Mouse (Mus musculus) right cerebral cortex, postnatal 36 days (tissue): ENCODE measurements around the gene Lrp1.

Source experiments
- DNase-seq, 2 experiments: peaks; one replicate each; pipeline ENCODE4 v3.0.0; 2022; ENCODE audit warnings: low spot score in 2 of 2, mixed read lengths in 1 of 2

Gene Lrp1

DNA sequence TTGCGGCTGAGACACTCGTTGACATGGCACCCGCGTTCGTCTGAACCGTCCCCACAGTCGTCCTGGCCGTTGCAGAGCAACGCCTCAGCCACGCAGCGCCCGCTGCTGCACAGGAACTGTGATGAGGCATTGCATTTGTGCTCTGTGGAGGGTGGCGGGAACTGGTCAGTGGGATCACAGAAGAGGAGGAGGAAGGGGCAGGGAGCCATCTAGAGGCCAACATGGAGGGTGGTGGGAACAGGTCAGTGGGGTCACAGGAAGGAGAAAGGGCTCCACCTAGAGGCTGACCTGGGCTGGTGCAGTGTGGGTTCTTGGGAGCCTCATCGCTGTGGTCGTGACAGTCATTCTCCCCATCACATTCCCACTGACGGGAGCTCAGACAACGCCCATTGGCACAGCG is 65.2 kb downstream of the Lrp1 start:
- DNase-seq, result no peak

DNA sequence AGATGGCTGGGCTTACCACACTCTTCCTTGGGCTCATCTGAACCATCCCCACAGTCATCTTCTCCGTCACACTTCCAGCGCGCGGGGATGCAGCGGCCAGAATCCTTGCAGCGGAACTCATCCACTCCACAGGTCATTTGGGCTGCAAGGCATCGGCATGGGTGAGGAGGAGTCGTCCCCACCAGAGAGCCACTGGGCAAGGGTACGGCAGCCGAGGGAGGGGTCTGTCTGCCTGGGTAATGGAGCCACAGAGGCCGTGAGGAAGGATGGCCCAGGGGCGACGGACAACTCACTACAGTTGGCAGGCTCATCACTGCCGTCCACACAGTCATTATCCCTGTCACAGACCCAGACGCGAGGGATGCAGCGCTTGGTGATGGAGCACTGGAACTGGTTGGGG is 71.1 kb downstream of the Lrp1 start:
- DNase-seq, result no peak

DNA sequence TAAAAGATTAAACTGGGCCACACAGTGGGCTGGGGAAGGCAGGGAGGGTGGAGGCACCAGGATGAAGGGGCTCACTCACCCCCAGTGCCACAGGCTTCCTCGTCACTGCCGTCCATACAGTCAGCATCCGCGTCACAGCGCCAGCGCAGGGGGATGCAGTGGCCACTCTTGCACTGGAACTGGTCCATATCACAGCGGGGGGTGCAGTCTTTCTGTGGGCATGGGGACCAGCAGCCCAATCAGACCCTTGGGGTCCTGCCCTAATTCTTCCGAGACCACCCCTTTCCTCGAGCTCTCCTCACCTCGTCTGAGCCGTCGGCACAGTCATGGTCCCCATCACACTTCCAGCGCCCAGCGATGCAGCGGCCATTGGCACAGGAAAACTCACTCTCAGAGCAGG is 72.7 kb downstream of the Lrp1 start:
- DNase-seq, result no peak

DNA sequence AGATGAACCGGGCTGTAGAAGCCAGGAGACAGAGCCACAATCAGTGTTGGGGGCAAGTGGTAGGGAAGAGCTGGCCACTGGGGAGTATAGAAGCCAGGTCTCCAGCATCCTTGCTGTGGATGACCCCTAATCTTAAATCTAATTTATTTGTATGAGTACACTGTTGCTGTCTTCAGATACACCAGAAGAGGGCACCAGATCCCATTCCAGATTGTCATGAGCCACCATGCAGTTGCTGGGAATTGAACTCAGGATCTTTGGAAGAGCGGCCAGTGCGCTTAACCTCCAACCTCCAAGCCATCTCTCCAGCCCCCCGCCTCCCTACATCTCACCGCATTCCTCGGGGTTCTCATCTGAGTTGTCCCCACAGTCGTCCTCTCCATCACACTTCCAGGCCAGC is 74.4 kb downstream of the Lrp1 start:
- no peak for DNase-seq

DNA sequence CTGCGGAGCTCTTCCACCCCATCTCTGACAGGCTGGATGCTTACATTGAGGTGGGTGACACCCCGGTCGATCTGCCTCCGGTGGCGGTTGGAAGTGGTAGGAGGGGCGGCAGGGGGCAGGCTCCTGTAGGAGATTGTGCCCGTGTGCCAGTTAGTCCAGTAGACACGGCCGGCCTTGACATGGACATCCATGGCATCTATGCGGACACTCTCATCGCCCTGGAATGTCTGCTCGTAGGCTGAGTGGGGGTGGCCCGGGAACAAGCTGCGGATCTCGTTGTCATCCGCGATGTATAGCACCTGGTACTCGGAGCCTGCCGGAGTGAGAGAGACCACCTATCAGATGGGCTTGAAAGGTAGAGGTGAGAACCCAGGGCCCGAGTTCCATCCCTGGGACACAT is 76.6 kb downstream of the Lrp1 start:
- DNase-seq, result no peak

DNA sequence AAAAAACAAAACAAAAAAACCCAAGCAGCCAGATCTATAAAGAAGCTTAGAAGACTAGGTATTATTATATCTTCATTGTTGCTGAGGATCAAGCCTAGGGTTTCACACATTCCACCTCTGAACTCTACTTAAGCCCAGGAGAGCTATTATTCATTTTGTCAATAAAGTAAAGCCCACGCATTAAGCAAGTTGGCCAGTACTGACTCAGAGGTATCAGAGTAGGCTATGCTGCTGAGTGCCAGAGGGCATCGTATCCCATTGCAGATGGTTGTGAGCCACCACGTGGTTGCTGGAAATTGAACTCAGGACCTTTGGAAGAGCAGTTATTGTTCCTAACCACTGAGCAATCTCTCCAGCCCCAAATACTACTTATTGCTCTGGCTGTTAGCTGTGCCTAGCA is 77.0 kb downstream of the Lrp1 start:
- no peak for DNase-seq

DNA sequence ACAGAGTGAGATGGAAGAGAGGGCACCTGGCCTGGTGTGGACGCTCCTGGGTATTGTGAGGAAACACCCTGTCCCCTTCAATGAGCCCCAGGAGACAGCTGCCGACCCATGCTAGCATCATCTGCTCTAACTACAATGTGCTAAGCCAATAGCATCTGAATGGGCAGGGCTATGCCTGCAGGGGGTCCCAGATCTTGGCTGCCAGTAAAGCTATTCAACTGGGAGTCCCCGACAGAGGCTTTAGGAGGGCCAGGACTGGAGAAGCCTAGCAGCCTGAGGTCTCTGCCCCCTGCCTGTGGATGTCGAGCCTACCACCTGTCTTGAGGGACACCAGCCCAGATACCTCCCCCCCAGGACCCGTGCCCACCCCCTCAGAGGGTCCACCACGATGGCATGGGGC is 78.2 kb downstream of the Lrp1 start:
- DNase-seq, result no peak

DNA sequence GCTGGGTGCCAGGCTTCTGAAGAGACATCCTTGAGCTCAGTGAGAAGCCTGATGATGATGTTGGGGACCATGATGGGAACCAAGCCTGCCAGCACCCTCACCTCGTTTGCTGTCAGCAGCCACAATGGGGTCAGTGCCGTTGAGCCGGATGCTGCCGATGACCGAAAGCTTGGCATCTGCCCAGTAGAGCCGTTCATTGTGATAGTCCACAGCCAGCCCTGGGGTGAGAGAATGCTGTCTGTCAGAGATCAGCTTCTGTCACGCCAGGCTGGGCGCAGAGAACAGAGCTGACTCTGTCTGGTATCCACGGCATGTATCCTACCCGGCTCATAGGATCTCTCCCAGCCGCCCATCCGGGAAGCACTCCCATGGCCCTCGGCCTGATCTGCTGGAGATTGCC is 78.9 kb downstream of the Lrp1 start:
- no peak for DNase-seq

DNA sequence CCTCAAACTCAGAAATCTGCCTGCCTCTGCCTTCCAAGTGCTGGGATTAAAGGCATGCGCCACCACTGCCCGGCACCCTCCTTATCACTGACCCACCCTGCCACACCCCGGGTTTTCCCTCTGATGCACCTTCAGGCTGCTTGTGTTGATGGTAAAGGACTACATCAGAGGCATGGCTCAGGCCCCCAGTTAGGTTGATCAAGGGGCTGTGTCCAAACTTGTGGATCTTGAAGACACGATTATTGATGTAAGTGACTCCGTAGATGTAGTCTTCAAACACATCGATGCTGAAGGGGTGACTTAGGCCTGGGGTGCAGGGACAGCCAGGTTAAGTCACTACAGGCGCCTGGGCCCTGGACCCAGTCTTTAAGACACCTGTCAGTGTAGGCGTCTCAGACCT is 79.4 kb downstream of the Lrp1 start:
- DNase-seq, result no peak

DNA sequence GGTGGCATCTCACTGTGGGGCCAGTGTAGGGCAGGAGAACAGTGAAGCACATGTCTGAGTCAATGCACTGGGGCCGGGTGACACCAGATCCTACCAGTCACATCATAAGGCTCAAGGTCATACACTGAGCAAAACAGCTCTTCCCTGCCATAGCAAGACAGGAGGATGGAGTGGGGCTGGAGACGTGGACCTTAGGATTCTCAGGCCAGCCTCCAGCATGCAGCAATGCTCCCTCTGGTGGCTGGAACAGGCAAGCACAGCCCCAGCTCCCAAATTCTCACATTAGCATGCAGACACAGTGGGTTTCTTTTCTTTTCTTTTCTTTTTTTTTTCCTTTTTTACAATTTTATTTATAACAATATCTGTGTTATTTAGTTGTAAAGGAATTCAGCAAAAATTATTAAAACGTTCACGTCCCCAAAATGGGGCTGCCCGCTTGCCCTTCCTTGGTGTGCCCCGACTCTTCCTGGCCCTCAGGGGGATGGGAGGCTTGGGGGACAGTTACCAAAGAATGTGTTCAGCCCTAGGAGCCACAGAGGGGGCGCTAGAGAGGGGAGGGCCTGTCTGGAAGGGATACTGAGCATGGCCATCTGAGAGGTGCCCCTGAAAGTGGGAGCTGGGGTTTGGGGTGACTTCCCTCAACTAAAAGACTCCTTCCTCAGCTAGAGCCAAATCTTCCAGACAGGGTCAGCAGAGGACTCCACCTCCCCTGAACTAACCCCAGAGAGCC is 82.9 kb downstream of the Lrp1 start:
- peak; percentile 67 to 71 for DNase-seq

DNA sequence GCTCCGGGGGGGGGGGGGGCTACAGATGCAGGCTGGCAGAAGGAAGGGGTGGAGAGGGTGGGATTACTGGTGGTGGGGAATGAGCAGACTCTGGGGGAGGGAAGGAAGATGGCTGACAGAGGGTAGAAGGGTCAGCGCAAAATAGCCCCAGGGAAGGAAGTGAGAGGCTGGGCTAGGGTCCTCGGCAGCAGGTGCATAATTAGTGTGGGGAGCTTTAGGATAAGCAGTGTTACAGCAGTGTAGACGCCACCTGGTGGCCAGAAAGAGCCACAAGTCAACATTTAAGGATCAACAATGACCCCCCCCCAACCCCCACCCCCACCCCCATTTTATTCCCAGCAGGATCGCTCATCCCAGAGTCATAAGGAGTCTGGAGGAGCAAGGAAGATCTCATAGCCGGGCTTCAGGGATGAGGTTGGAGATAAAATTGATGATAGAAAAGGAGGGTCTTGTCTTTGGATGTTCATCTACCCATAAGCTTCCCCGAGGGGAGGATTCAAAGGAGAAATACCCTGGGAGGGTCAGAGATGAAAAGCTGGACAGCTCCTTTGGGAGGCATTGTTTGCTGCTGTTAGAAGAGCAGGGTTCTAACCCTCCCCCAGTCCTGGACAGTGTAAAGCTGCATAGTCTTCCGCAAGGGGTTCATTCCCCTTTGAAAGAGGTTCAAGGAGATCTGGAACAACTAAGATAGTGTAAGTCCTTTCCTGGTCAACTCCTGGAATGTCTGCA is 84.2 kb downstream of the Lrp1 start:
- no peak for DNase-seq

DNA sequence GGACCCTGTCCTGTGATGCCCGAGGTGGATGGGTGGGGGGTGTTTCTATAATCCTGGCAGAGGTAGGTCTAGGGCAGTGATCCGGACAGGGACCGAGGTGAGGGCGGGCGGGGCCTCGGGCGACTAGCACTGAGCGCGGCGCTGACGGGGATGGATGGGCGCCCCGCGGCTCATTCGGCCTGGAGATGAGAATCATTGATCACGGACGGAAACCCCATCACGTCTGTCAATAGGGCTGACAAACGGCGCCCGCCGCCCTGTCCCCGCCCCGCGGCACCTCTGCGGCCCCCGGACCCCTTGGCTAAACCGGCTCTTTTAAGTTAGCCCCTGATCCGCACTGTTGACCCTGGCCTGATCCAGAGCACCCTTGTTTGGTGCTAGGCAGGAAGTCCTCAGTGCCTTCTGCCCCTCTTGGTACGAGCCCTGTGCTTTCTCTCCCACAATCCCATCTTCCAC is 86.0 kb downstream of the Lrp1 start:
- DNase-seq, result no peak

DNA sequence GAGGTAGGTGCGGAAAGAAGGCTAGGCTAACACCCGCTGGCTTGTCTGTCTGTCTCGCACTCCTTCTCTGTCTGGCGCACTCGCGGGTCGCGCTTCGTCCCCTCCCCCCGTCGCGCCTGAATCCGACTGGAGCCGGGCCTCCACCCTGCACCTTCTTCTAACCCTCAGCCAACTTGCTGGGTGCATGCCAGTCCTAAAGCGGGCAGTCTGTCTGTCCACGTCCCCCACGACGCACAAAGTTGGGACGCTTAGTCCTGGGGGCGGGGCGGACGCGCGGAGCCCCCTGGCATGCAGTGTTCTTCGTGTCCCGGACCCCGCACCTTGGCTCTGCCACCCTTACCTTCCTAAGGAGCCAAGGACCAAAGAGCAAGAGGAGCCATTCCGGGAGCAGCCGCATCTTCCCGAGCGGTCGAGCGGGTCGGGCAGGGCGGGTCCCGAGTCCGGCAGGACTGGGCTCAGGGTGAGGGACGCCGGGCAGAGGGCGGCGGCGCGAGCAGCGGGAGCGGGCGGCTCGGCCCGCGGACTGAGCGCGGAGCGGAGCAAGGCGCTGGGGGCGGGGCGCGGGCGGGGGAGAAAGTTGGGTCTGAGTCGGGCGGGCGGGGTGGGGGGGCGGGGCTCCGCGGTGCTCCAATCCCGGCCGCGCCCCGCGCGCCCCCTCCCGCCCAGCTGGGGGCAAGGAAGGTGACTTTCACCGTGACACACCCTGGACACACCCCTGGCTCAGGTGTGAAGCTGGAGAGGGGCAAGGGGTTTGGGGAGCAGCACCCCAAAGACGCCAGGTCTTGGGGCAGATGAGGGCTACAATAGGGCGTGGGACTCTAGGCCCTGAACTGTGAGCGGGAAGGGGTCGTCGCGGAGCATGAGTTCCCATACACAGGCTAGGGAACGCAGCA is 86.7 kb downstream of the Lrp1 start, which contains the start of gene Nxph4:
Gene Nxph4, minus strand, starts transcription at position 524 of the 893 bp plus-strand sequence.
- DNase-seq, result no peak

DNA sequence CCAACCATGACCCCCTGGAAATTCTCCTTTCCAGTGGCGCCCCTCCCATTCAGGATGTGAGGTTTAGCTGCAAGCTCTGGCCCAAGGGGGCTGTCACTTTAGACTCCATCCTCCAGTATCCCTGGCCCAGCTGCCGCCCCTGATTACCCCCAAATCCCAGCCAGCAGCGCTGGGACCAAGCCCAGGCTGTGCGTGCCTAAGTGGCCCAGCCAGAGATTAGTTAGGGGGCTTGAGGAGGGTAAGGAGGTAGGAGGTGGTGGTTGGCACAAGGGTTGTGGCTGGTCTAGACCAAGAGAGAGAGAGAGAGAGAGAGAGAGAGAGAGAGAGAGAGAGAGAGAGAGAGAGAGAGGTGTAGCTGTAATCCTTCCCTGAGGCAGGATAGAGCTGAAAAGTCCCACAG is 89.4 kb downstream of the Lrp1 start:
- no peak for DNase-seq

DNA sequence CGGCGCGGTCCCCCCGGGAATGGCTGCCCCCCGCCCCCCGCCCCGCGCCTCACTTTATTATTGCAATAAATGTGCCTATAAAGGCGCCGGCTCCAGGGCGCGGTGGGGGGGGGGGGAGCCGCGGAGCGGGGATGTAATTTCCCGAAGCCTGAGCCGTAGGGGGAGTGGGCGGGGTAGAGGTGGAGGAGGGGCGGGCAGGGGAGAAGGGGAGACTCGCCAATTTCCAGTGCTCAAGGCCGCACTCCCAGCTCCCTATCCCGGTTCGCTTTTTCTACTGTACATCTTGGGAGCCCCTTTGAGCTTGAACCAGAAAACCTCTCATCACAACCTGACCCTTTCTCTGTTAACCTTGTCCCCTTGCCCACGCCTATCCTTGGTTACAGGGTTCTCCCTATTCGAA is 90.0 kb downstream of the Lrp1 start:
- DNase-seq, result no peak

DNA sequence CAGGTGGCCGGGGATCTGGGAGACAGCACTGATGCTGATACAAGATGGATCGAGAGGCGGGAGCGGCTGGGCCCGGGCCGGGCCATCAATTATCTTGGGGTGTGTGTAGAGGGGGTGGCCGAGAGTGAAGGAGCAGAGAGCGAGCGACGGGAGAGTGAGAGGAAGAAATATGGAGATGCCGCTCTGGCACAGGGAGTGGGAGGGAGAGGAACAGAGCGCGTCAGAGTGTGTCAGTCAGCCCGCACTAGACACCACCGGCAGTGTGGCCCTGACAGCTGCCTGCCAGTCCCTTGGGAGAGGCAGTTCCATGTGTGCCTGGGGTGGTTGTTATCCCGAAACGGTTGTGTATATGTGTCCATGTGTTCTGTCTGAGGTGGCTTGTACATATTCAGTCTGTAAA is 93.5 kb downstream of the Lrp1 start:
- no peak for DNase-seq

DNA sequence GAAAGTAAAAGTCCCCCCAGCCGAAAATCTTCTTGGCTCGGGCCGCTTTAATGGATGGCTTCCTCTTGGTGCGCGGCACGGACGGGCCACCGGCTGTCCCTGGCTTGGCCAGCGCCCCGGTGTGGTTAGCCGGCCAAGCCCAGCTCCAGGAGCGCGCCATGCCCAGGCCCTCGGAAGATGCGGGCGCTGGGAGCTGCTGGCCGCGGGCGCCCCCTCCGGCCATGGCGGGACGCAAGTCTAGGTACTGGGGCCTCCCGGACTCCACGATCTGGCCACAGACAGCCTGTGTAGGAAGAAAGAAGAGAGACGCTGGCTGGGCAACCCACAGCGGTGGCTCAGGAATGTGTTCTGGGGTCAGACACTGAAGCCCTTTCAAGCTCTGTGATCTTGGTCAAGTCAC is 94.3 kb downstream of the Lrp1 start:
- DNase-seq, result no peak

DNA sequence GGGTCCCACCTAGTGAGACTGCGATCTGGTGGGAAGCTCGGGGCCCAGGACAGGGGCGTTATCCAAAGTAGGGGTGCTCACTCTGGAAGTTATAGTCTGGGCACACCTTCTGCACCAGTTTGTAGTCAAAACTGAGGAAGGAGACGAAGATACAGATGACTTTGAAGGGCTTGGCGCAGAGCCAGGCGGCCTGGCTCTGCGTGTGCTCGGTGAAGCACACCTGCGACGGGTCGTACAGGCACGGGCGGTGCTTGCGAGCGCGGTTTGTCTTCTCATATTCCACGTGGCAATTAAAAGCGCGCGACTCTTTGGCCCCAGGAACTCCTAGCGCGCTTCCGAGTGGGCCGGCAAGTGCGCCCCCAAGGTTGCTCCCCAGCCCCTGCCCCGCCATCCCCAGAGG is 94.9 kb downstream of the Lrp1 start:
- DNase-seq, result no peak

DNA sequence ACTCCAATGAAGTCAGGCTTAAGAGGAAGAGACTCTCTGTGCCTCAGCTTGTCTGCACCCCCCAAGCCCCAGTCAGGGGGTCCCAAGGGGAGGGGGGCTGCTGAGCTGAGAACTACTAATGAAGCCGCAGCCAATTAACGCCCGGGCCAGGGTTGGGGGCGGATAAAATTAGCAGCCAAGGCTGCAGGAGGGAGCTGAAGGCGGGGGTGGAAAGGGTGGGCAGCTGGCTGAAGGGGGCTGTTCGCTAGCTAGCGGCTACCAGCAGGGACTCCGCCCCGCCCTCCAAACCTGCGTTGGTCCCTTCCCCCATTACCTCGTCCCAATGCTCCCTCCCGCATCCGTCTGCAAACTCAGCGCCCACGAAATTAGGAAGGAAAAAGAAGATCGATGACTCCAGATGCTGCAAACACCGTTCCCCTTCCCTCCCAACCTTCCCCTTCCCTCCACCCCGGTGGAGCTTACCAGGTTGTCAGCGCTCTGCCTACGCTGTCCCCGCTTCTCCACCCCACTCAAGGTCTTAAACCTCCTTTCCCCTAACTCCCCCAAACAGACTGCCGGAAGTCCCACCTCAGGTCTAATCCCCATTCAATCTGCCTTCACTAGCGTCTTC is 96.2 kb downstream of the Lrp1 start:
- DNase-seq, result no peak

DNA sequence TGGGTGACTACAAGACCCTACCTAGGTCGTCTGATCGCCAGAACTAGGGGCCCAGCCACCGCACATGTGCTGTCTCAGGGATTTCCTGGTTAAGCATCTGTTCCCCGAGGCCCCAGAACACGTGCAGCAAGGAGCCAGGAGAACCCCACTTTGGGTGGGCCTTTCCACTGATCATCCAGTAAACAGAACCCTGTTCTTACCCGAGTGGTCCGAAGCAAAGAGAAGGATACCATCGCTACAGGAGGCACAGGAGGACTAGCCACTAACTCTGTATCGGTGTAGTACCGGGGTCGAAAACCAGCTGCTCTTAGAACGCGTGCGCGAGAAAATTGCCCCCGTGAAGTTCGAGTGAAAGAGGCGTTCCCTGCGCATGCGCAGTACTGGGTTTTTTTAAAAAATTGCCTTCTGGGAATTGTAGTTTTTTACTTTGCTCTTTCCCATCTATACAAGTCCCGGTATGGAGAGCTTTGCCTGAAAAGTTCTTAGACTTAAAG is 98.8 kb downstream of the Lrp1 start, which contains the start of gene Shmt2:
Gene Shmt2, minus strand, starts transcription at position 357 of the 494 bp plus-strand sequence.
- peak; percentile 72 to 79 for DNase-seq

DNA sequence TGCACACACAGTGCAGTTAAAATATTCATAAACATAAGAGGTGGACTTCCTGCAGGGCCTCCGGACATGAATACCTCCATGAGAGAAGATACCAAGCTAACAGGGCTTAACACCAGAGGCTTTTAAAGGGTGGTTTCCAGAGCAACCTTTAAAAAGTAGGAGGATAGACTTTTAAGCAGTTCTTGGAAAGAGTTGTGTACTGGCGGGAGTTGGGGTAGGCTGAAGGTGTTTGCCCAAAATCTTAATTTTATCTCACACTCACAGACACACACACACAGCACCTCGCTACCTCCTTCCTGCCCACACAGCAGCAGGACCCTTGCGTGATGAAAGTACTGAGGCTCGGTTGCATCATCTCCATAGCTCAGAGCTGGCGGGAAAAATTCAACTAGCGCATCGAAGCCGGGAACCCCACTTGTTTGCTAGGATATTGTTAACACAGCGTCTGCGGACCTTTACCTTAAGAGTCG is 99.3 kb downstream of the Lrp1 start:
- DNase-seq, result no peak
